Mouse (Mus musculus): ENCODE measurements around the gene Lrrc17.
"Not testable (repeated sequence)": the region's sequence is repeated elsewhere in the genome, so short reads cannot be mapped to it uniquely, and the experiment has no call there.

The Lrrc17 gene

DNA sequence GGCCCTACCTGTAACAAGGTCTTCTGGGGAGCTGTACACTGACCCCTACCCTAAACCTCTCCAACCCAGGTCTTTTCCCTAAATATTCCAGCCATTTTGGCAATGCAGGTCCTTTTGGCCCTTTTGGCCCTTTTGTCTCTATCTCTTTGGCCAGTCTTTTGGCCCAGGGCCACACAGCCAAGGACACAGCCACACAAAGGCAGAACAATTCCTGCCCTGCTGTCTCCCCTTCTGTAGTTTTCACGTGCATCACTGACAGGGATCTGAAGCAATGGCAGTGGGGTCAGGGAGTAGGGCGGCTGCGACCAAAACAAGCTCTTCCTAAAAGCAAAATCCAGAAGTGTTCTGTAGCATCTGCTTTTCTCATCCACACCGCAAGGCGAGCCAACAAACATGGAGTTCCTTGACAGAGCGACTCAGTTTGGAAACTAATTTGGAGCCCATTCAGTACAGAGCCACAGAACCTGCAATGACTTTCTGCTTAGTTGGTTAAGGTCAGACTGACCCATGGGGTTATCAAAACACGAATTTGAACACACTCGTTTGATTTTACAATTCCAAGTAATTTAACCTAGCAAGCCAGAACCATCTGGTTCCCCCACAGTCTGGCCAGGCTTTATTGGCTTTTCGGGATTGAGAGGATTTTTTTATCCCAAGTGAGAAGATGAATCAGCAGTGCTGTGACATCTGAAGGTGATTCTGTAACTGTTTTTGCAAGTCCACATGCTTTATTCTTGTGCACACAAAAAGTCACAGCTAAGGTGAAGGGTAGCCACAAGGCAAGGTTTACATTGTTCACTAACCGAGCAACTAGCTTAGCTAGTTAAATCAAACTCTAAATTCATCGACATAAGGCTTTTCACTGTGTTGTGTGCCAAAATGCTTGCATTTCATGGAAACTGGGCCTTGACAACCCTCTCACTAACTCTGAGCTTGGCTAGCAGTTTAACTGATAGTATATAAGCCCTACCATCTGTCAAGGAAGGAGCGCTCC is 65.2 kb downstream of the Lrrc17 start:
- DNase-seq (ENCODE audit: low read depth): no peak

DNA sequence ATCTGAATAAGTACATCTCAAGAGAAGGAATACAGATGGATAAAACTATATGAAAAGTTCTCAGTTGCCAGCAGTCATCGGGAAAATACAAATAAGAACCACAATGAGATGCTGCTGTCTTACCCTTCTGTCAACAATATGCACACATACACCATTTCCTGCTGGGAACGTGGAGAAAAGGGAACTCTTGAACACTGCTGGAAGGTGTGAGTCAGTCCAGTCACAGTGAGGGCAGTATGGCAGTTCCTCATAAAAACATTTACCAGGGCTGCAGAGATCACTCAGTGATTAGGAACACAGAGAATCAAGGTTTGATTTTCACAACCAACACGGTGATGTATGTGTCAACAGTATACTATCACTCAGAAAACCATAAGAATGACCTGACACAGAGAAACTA is 67.6 kb downstream of the Lrrc17 start:
- no peak for DNase-seq (ENCODE audit: low read depth)

DNA sequence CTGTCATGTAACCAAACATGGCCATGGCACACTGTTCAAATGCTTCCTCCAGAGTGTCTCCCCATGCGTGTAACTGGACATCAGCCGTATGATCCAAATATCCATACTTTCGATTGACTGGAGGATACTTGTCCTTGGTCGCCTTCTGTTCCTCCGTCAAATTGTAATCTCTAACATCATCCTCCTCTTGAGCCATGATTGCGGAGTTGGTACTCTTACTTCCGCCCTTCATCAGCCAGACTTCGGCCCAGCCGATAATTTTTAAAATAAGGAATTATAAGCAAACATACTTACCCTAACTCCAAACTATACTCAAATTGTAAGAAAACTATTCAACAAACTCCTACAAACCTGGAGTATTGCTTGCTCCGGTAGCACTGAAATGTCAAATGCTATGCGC is 70.9 kb downstream of the Lrrc17 start:
- not testable (repeated sequence) for DNase-seq (ENCODE audit: low read depth)

DNA sequence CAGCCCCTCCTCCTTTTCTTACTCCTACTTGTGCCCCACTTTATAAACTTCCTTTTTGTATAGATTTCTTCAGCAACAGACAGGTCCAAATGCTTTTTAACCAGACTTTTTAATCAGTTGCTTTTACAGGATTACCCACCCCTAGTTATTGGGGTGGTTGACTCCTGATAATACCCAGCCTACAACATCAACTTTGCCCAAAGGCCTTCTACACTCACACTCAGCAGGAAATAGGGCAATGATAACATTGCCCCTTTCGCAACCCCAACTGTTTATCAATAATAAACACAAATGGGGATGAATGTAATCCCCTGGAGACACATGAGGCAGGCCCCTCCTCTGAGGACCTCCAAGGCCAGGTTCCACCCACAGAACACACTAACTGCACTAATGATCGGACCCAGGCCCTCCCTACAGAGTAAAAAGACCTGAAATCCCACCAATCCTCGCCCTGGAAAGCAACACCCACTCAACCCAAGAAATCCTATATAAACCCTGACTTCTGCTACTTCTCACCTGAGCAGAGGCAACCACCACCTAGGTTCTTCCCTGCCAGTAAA is 73.2 kb downstream of the Lrrc17 start:
- no peak for DNase-seq (ENCODE audit: low read depth)
